Mouse (Mus musculus) 3T3-L1 (cell line): ENCODE measurements around the gene Olfr741.

Experiments used
- DNase-seq: peaks from one replicate; pipeline ENCODE4 v3.0.0-alpha.2; 2015; ENCODE audit warnings: low read depth, low spot score

Olfr741 gene

GRCm38 (mm10) chr14:50472438-50472837, at the start of gene Olfr741:
TSS of gene Olfr741 (plus strand) at chr14:50472738.
- DNase-seq, result no peak

GRCm38 (mm10) chr14:50445245-50445644, 27.3 kb upstream of the Olfr741 start, which contains the start of gene Olfr740:
TSS of gene Olfr740 (plus strand) at chr14:50445545.
- DNase-seq, result no peak

DNA sequence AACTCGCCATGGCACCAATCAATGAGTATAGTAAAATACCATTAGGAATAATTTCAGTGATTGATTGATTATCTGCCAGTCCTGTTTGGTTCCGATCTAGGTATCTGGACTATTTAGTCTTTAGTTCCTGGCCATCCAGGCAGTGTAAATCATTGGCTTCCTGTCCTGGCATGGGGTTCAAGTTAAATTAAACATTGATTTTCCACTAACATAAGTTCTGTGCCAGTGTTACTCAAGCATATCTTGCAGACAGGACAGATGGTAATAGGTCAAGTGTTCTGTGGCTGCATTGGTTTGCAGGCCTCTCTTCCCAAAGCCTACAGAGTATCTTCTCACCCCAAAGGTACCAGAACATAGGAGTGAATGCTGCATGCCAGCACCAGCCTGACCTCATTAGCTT, 5.9 kb downstream of the Olfr741 start:
- no peak for DNase-seq

GRCm38 (mm10) chr14:50503300-50503699, 30.8 kb downstream of the Olfr741 start, which contains the start of gene Olfr742:
TSS of gene Olfr742 (plus strand) at chr14:50503600.
- DNase-seq, result no peak

GRCm38 (mm10) chr14:50521539-50521938, 49.0 kb downstream of the Olfr741 start, which contains the start of gene Olfr743:
TSS of gene Olfr743 (plus strand) at chr14:50521839.
- no peak for DNase-seq
